Mouse (Mus musculus) heart, adult 2 months (tissue): Measurements from ENCODE around the gene Gabbr1.

Source experiments
- CTCF ChIP-seq: fragments of 200-600 bp; IDR thresholded peaks from 2 replicates; pipeline ENCODE4 v1.8.1; 2022; ENCODE audit warnings: antibody characterized with exemption, mild to moderate bottlenecking, moderate library complexity
- EP300 ChIP-seq: fragments of 200-500 bp; IDR thresholded peaks from 2 replicates; pipeline ENCODE4 v1.6.1; 2011; ENCODE audit warnings: low read depth, low read length, control low read depth; ENCODE audit not compliant: insufficient read depth
- POLR2A ChIP-seq: fragments of 200-500 bp; IDR thresholded peaks from 2 replicates; pipeline ENCODE4 v1.6.1; 2011; ENCODE audit warnings: mild to moderate bottlenecking, low read depth, low read length, control low read depth; ENCODE audit not compliant: insufficient read depth

GRCm38 (mm10) chr17:36997033-36997735 lies 48.6 kb upstream of the Gabbr1 start:
- no peak for TF ChIP-seq POLR2A
- no peak for TF ChIP-seq EP300
- peak; percentile 91 for TF ChIP-seq CTCF
